Mouse (Mus musculus) liver, postnatal 0 days (tissue): ENCODE results near the gene Npas2. TPM values are rescaled to one million over a fixed set of nuclear protein-coding genes. Genes with fewer than 3 reads are reported as not detected.

Experiments used
- ATAC-seq: fragments of 200-750 bp; cut with Nextera tagmentation; 2 replicates; pipeline ENCODE4 v1.8.0; 2017; ENCODE audit warnings: mild to moderate bottlenecking, moderate library complexity
- DNase-seq: peaks from one replicate; pipeline ENCODE4 v3.0.0-alpha.2; 2016
- H3K27ac ChIP-seq: fragments of 300-500 bp; sonication (generic); 2 replicates; pipeline ENCODE4 v1.5.1; 2014; ENCODE audit warnings: antibody characterized with exemption, moderate library complexity, mild to moderate bottlenecking, low read depth
- H3K27me3 ChIP-seq: fragments of 300-500 bp; sonication (generic); 2 replicates; pipeline ENCODE4 v1.6.1; 2014; ENCODE audit warnings: low read length, control low read depth, mixed read lengths; ENCODE audit not compliant: insufficient read depth
- H3K36me3 ChIP-seq: fragments of 300-500 bp; sonication (generic); replicated peaks from 2 replicates; pipeline ENCODE4 v1.6.1; 2014; ENCODE audit warnings: mild to moderate bottlenecking, control low read depth, low read length, moderate library complexity, mixed read lengths; ENCODE audit not compliant: insufficient read depth
- H3K4me1 ChIP-seq: fragments of 300-500 bp; sonication (generic); 2 replicates; pipeline ENCODE4 v1.6.1; 2014; ENCODE audit warnings: antibody characterized with exemption, mild to moderate bottlenecking, control low read depth; ENCODE audit not compliant: insufficient read depth
- H3K4me2 ChIP-seq: fragments of 300-500 bp; sonication (generic); 2 replicates; pipeline ENCODE4 v1.6.1; 2014; ENCODE audit warnings: low read depth, mild to moderate bottlenecking, low read length, moderate library complexity, mixed read lengths
- H3K4me3 ChIP-seq: fragments of 300-500 bp; sonication (generic); 2 replicates; pipeline ENCODE4 v1.5.1; 2014; ENCODE audit warnings: low read depth, low read length
- H3K9ac ChIP-seq: fragments of 300-500 bp; sonication (generic); replicated peaks from 2 replicates; pipeline ENCODE4 v1.6.1; 2014; ENCODE audit warnings: mild to moderate bottlenecking, moderate library complexity
- H3K9me3 ChIP-seq: fragments of 300-500 bp; sonication (generic); 2 replicates; pipeline ENCODE4 v1.6.1; 2016; ENCODE audit warnings: mild to moderate bottlenecking, control low read depth, low read length, mixed read lengths
- CTCF ChIP-seq: sonication (generic); IDR thresholded peaks from 2 replicates; pipeline ENCODE4 v1.5.1; 2016; ENCODE audit warnings: antibody characterized with exemption, low read depth
- EP300 ChIP-seq: IDR thresholded peaks from 2 replicates; pipeline ENCODE4 v1.6.1; 2016; ENCODE audit warnings: antibody characterized with exemption, low read depth, mild to moderate bottlenecking
- WGBS: fragments of 180-500 bp; shearing (Covaris S2); extraction: QIAGEN DNeasy Blood & Tissue Kit; methylation state at CpG from one replicate; pipeline ENCODE4 v1.1.7; 2014; ENCODE audit not compliant: insufficient replicate concordance; 5-methylcytosine and 5-hydroxymethylcytosine counted together
- polyA plus RNA-seq: library from polyadenylated mRNA; unstranded; fragments of >200 nt; fragmentation: Nextera tagmentation; extraction: Ambion mirVana; gene quantifications from 2 replicates; pipeline ENCODE4 v1.2.1, GENCODE M21; 2015

Gene Npas2
- polyA plus RNA-seq, 1 experiment from 2014 or later: 0.15 TPM

DNA sequence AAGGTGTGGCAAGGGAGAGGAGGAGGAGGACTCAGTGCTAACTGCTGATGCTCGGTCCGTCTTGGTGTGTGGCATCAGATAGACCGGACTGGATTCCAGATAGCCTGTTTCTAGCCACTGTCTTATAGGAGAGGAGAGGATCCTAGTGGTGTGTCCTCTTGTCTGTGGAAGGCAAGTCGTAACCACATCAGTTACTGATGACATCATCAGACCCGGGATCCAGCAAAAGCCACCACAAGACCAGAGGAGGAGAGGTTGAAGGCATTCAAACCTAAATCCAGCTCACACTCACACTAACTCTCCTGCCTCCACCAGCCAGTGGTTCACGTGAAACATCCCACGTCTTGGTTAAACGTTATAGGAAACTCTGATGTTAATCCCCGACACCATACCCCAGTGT, 62.5 kb downstream of the Npas2 start:
- Histone ChIP-seq H3K9ac (no peak overlapping the region), H3K9me3 (no peaks in the 10 kb centered on the region), H3K4me2 (no peak overlapping the region), H3K36me3 (no peaks in the 10 kb centered on the region), H3K4me1 (no peaks in the 10 kb centered on the region), H3K27me3 (no peaks in the 10 kb centered on the region), H3K27ac (no peak overlapping the region), H3K4me3 (no peak overlapping the region)
- DNase-seq (no peak), ATAC-seq (no peak)
- WGBS: 79% methylated on average over 9 of the region's 9 CpGs
- no peak for TF ChIP-seq EP300
- no peak for TF ChIP-seq CTCF

DNA sequence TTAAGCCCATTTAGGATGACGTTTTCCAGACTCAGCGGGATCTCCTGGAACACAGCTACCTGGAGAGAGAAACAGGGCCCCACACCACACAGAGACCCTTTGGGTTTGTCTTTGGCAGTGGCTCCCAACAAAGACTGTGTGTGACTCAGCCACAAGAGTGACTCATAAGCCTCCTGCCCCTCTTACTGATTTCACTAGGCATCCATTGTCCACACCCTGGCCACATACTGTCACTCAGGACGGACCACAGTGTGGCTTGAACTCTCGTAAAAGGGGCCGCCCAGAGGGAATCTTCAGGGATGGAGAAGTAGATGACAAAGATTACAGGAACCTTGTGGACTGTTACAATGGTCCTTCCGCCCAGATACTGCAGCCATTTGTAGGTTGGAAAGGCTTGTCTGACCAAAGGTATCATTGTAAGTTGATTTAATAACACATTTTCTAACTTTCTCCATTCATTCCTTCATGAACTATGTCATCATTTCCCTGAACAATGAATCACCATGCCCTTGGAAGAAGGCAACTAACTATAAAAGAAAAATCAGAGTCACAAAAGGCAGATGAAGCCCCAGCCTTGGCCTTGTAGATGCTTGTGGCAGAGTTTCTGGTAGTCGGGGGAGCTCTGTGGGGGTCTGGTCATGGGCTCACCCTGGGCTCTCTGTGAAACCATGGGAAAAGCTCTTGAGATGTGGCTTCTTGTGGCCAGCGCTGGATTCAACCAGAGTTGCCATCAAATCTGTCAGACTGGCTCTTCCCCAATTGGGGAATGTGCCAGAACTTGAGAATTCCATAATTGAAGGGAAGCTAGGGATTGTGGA, 63.2 kb downstream of the Npas2 start:
- DNase-seq (no peak), ATAC-seq (no peak)
- H3K36me3 ChIP-seq: no peaks in the 10 kb centered on the region

DNA sequence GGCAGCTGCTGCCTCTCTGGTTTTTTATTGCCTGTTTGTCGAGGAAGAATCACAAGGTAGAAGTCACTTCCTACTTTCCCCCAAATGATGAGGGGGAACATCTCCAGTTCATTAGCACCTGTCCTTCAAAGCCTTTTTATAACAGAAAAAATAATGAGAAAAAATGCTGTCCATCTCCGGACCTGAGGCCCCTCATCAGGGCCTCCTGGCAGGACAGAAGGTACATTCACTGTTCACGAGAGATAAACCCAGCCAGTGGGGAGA, 63.7 kb downstream of the Npas2 start:
- H3K36me3 ChIP-seq: no peaks in the 10 kb centered on the region
- DNase-seq (no peak), ATAC-seq (no peak)
- no peaks in the 10 kb centered on the region for H3K27me3 ChIP-seq
- H3K27ac ChIP-seq: no peak overlapping the region
- H3K4me1 ChIP-seq: no peaks in the 10 kb centered on the region
- H3K4me2 ChIP-seq: no peak overlapping the region
- no peak for TF ChIP-seq EP300
- TF ChIP-seq CTCF: no peak
- 57% methylated on average over 3 of the region's 3 CpGs for WGBS
- H3K9me3 ChIP-seq: no peaks in the 10 kb centered on the region
- no peak overlapping the region for H3K4me3 ChIP-seq
- H3K9ac ChIP-seq: no peak overlapping the region

More for the DNA sequence above, 63.2 kb downstream of the Npas2 start:
- H3K27me3 ChIP-seq: no peaks in the 10 kb centered on the region
- WGBS: 71% methylated on average over 8 of the region's 8 CpGs
- H3K27ac ChIP-seq: no peak overlapping the region
- no peaks in the 10 kb centered on the region for H3K4me1 ChIP-seq
- H3K4me3 ChIP-seq: no peak overlapping the region
- H3K9ac ChIP-seq: no peak overlapping the region
- TF ChIP-seq EP300: no peak
- TF ChIP-seq CTCF: no peak
- H3K9me3 ChIP-seq: no peaks in the 10 kb centered on the region
- H3K4me2 ChIP-seq: no peak overlapping the region

DNA sequence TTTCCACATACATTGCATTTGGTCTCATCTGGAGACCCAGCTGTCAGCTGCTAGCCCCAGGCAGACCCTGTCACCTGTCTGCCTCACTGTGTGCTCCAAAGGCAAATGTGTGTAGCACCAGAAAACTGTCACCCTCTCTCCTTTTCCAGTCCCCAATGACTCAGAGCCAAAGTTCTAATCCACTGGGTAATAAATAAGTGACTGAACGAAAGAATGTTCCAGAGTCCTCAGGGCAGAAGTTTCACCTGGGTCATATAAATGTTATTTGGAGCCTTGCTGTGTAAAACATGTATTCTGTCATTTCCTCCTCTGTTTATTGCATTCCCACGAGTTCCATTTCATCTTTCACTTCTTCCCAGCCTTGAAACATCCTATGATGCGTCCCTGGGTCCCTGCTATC, 66.1 kb downstream of the Npas2 start:
- TF ChIP-seq CTCF: no peak
- TF ChIP-seq EP300: no peak
- no peak for ATAC-seq
- Histone ChIP-seq H3K27me3 (no peaks in the 10 kb centered on the region), H3K27ac (no peak overlapping the region), H3K4me2 (no peak overlapping the region), H3K4me1 (no peaks in the 10 kb centered on the region), H3K4me3 (no peak overlapping the region), H3K9ac (no peak overlapping the region), H3K9me3 (no peaks in the 10 kb centered on the region), H3K36me3 (no peaks in the 10 kb centered on the region)
- WGBS: 53% methylated on average over 3 of the region's 3 CpGs
- no peak for DNase-seq

DNA sequence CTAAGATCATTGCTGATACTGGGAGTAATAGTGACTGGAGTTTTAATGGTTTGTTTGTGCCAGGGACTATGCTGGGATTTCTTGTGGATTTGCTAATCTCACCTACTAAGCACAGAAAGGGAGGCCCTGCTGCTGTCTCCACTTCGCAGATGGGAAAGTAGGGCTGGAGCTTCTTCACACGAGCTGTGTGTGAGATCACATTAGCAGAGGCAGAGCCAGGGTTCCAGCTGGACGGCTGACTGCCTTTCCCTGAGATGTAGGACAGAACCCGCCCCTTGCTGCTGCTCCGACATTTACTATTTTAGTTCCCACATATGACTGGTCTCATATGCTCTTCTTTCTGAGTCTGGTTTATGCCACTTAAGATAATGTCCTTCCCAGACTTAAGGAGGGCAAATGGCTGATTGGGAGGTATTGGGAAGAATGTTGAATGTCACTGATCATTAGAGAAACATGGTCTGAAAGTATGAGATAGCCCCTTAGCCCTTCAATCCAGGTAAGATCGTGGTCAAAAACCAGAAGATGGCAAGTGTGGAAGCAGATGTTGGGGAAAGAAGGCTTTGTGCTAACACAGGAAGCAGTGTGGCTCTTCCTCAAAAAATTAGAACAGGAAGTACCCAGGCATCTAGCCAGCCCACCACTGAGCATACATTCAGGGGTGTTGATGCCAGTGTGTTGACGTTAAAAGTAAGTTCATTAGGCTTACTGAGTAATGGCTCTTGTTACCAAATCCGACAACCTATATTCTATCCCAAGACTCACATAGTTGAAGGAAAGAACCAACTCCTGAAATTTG, 66.8 kb downstream of the Npas2 start:
- DNase-seq (no peak), ATAC-seq (no peak)
- Histone ChIP-seq H3K27ac (no peak overlapping the region), H3K4me3 (no peak overlapping the region), H3K4me2 (no peak overlapping the region), H3K36me3 (no peaks in the 10 kb centered on the region), H3K9me3 (no peaks in the 10 kb centered on the region), H3K9ac (no peak overlapping the region), H3K27me3 (no peaks in the 10 kb centered on the region), H3K4me1 (no peaks in the 10 kb centered on the region)
- WGBS: 59% methylated on average over 8 of the region's 8 CpGs
- no peak for TF ChIP-seq CTCF

DNA sequence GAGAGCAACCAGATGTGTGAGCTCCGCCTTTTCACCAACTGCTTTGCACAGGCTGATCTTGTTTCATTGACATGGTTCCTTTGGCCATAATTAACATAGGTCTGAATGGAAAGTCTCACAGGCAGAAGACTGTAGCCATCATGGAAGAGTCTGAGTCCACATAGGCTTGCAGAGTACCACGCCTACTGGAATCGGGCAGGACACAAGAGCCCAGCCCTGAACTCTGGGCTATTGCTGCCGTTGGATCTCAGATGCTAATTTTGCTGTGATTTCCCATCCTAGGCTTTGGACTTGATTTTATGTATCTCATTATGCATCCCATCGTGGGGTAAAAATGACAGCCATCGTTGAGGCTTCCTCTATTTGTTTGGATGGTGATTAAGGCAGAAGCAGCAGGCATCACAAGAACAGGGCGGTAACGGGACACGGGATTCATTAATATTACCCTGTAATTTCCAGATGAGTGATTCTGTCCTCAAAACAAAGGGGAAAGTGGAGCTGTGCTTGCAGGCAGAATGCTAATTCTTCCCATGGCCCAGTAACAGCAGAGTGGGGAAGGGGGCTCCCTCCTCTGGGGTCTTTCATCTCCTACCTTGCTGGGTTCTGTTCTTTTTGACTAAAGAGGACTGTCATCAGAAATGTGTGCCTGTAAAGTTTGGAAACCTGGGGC, 73.4 kb downstream of the Npas2 start:
- H3K4me3 ChIP-seq: no peak overlapping the region
- no peak for ATAC-seq
- DNase-seq: no peak
- no peak overlapping the region for H3K9ac ChIP-seq
- H3K27ac ChIP-seq: no peak overlapping the region
- no peaks in the 10 kb centered on the region for H3K27me3 ChIP-seq
- H3K4me2 ChIP-seq: no peak overlapping the region
- H3K9me3 ChIP-seq: no peaks in the 10 kb centered on the region
- H3K4me1 ChIP-seq: no peaks in the 10 kb centered on the region
- WGBS: 81% methylated on average over 9 of the region's 9 CpGs
- TF ChIP-seq CTCF: no peak
- no peak for TF ChIP-seq EP300
- H3K36me3 ChIP-seq: no peaks in the 10 kb centered on the region
